Mouse (Mus musculus): ENCODE measurements around the gene Mcfd2.

Gene Mcfd2

DNA sequence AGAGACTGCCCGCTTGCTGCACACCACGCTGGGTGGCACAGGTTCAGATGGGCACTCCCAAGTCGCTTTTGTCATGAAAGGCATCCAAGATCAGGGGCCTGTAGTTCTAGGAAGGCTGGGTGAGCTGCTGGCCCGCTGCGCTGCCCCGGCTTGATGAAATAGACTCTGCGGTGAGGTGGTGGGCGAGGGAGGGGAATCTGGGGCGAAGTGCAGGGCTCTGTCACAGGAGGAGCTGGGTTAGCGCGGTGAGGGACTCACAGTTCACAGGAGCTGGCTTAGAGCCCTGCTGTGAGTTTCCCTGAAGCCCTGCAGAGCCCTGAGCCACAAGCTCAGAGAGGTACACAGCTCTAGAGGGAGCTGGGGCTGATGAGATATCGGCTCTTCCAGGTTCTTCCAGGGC is 22.4 kb upstream of the Mcfd2 start:
- in situ Hi-C loops (cut with MboI, MseI): no loop called here

DNA sequence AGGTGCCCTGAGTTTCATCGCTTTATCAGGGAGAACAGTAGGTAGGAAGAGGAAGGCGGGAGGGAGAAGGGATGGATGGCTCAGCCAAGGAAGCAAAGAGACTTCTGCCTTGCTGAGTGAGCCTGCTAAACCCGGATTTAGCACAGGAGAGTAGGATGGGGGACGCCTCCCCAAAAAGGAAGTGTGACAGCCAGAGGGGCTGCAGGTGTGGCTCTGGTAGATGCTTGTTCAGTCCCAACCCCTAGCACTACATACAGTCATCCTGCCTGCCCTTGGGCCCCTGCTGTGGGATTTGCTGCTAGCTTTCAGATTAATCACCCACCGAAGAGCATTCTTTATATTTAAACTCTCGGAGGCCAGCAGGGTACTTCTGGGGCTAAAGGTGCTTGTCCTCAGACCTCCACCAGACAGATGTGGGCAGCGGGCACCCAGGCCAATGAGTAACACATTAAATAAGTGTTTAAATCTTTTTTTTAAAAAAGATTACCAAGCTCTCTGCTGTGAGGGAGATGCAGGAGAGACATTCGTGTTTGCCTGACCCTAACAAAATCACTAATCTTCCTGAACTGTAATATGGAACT is 21.6 kb upstream of the Mcfd2 start:
- in situ Hi-C loops (cut with MboI, MseI): no loop called here

DNA sequence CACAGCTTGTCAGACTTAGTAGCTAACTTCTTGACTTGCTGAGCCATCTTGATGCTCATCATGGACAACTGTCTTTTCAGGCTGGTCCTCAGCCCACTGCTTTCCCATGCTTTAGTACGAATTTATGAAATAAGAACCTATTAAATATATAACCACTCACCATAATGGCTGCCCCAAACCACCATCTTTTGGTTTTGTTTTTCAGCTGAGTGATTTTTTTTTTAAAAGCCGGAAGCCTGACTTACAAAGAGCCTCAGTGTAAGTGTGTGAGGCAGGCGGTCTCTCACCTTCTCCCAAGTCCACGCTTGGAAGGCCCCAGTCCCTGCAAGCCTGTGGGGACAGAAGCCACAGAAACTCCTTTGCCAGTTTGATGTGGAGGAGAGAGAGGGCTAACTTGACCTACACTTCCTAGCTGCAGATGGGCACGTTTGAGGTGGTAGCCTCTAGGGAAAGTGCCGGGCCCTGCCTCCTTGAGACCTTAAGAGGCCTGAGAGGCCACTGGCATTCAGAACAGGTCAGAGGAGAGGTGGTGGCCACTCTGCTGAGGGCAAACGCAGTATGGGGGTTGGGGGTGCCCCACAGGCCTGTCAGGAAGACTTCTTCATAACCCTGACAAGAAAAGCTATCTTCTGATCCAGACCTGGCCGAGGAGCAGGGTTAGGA is 20.9 kb upstream of the Mcfd2 start:
- in situ Hi-C loops (cut with MboI, MseI): no loop called here

DNA sequence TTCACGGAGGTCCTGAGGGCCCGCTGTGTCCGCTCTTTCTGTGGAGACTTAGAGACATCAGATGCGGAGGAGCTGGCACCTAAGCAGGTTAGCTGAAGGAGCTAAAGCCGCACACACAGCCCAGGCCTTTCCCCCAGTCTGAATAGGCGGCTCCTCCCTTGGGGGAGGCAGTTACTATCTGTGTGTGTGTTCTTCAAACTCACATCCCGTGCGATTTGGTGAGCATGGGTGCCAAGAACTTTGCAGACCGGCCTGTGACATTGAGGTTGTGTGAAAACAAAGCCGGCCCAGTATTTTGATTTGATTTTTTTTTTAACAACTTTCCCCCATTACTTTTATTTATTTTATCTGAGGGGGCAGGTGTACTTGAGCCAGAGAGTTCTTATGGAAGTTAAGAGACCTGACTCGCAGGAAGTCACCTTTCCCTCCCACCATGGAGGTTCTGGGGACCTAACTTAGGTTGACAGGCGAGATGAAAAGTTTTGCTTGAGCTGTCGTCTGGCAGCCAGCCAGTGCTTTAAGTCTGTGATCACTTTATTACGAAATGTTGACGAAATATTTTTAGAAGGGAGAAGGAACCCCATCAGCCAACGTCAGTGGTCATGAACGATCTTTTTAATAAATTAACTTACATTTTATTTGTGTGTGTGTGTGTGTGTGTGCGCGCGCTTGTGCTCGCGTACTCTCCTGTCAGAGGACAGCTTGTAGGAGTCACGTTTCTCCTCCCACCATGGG is 20.2 kb upstream of the Mcfd2 start:
- in situ Hi-C loops (cut with MboI, MseI): no loop called here

DNA sequence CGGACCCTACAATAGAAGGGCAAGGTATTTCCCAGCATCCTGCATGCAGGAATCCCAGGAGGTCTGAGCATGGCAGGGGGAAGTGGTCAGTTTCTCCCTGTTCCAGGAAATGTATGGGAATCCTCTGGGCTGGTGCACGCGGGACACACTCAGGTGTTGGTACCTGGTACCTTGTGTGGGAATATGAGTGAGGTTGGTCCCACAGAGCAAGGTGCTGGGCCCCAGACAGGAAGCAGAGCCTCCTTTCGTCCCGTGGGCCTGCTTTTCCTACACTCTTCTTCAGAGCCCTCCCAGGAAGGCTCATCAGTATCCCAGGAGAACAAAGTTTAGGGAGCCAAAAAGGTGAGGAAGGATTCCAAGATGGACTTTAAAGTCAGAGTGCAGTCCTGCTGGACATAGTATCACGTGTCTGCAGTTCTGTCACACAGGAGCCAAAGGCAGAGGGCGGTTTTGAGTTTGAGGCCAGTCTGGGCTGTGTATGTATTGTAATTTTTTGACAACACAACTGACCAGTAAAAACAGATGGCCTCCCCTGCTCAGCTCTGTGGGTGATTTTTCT is 18.8 kb upstream of the Mcfd2 start:
- in situ Hi-C loops (cut with MboI, MseI): no loop called here

DNA sequence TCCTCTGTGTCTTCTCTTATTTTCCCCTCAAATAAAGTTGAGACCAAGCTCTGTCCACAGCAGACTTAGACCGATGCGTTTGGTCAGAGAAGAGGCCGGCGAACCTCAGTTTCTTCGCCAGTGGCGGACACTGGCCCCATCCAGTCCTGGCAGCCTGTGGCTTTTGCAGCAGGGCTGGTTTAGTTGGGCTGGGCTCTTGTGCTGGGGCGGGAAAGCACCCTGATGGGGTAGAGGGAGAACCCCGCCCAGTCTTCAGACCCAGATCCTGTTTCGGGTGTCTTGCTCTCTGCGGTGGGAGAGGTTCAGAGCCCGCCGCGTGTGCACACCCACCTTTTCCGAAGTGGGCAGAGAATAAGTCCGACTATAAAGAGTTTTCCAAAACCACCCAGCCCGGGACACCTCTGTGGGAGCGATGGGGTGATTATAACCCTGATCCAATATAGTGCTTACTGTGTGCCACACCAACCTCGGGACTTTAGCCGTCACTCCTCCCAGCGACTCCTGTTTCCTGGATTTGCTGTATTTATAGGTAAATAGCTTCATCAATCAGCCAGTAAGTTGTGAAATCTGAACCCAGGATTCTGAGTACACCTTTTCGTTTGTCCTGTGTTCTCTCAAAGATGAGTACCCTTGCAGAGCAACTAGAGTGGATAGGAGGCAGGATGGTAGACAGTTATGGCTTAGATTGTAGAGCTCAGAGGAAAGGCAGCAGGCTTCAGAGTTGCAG is 18.2 kb upstream of the Mcfd2 start:
- in situ Hi-C loops (cut with MboI, MseI): no loop called here

DNA sequence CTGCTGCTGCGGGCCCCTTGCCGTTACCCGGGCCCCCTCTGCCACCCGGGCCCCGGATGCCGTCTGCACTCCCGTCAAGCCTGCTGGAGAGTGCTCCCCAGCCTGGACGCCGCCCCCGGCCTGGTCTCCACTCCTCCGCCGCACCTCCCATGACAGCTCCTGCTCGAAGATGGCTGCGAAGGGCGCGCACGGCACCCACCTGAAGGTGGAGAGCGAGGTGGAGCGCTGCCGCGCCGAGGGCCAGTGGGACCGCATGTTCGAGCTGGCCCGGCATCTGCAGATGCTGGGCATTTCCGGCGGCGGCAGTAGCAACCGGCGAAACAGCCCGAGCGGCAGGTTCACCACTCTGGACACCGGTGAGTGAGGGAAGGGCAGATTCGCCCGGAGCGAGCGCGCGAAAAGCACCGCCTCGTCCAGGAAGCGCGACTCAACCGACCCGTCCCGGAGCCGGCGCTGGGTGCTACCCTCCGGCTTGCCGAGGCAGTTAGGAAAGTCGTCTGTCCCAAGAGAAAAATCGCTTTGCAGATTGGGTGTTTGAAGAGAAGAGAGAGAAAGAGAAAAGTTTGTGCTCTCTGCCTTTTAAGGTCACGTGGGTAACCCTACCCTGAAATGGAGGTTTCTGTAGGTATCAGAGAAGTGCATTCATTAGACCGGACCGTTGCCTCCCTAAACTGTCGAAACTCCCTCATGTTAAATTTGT is 17.5 kb upstream of the Mcfd2 start:
- in situ Hi-C loops (cut with MboI, MseI): no loop called here

DNA sequence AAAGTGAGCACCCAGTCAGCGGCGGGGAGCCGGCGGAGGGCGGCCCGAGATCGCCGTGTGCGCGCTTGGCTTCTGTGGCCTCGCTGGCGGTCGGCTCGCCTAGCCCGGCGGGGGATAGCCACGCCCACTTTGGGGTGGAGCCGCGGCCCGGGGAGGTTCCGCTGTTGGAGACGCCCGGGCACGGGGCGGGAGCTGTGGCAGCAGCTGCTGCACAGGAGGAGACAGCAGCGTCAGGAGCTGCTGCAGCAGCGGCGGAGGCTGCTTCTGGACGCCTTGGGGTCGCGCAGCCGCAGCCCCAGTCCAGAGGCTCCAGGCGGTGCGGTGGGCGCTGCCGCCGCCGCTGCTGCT is 16.9 kb upstream of the Mcfd2 start, which contains the start of gene Ttc7:
Gene Ttc7, plus strand, starts transcription at position 181 of the 348 bp plus-strand sequence.
- in situ Hi-C loops (cut with MboI, MseI): no loop called here

DNA sequence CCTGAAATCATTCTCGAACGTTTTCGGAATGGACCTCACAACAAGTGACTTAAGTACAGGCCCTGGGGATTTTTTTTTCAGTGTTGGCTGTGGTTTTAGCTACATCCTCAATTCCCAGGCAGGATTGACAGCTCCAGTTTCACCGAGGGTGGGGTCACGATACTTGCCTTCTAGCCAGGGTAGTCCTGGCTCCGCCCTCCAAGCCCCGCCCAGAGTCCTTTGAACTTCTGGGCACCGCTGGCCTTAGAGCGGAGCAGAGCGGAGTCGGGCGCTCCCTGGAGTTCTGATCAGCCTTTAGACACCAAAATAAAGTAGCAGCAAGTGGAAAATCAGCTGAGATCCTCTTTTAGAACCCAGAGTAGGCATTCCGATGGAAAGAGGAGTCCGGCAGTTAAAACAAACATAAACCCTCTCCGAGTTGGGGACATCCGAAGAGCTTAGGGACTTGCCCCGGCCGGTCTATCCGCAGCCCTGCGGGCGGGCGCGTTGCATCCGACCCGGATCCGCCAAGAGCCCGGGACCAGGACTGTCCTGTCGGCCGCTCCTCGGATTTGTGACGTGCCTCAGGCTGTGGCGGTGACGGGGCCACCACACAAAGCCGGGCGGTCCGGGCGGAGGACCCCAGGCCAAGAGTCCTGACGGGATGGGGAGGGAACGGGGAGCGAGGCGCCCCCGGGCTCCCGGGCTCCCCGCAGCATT is 16.4 kb upstream of the Mcfd2 start:
- in situ Hi-C loops (cut with MboI, MseI): no loop called here

DNA sequence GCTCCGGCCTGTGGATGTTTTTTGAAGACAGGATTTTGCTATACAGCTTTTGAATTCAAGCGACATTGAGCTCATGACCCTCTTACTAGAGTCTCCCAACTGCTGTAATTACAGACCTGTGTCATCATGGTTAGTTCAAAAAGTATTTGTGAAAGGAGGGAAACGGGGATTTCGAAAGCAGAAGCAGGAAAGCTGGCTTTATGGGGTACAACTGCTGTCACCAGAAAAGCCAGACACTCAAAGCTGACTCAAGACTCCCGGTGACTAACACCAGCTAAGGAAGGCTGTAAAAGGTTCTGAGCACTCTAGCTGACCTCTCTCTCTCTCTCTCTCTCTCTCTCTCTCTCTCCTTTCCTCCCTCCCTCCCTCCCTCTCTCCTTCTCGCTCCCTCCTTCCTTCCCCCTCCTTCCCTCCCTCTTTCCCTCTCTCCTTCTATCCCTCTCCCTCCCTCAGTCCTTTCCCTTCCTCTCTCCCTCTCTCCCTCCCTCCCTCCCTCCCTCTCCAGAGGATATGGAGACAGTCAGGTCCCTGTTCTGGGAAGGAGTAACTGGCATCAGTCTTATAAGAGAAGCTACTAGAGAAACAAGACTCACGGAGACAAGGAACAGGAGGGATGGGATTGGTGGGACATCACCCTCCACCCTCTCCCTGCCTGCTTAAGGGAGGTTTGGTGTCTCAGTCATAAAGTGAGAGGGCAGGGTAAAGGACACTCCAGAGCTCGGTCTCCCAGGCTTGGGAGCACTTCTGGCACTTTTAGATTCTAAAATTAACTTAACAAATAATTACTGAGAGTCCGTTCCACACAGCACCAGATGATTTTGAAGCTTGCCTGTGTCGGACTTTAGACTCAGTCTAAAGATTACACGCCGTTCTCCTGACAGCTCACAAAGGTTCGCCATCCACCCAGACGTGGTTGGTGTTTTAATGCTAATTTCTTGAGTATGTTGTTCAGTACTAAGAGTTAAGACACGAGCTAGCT is 9.9 kb upstream of the Mcfd2 start:
- in situ Hi-C loops (cut with MboI, MseI): no loop called here

DNA sequence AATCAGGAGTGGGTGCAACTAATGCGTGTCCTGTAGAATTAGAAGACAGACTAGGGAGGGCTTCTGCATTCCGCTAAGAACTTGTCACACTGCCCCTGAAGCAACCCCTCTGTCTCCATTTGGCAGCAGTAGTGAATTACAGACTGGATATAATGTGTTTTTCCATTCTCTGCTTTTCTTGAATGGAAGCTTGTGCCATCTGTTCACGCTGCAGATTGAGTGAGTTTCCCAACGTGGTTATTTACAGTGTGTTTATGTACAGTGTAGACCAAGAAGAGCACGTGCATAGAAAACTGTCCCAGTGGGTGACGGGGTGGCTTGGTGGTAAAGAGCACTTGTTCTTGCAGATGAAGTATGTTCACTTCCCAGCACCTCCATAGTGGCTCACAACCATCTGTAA is 3.7 kb upstream of the Mcfd2 start:
- in situ Hi-C loops (cut with MboI, MseI): no loop called here

DNA sequence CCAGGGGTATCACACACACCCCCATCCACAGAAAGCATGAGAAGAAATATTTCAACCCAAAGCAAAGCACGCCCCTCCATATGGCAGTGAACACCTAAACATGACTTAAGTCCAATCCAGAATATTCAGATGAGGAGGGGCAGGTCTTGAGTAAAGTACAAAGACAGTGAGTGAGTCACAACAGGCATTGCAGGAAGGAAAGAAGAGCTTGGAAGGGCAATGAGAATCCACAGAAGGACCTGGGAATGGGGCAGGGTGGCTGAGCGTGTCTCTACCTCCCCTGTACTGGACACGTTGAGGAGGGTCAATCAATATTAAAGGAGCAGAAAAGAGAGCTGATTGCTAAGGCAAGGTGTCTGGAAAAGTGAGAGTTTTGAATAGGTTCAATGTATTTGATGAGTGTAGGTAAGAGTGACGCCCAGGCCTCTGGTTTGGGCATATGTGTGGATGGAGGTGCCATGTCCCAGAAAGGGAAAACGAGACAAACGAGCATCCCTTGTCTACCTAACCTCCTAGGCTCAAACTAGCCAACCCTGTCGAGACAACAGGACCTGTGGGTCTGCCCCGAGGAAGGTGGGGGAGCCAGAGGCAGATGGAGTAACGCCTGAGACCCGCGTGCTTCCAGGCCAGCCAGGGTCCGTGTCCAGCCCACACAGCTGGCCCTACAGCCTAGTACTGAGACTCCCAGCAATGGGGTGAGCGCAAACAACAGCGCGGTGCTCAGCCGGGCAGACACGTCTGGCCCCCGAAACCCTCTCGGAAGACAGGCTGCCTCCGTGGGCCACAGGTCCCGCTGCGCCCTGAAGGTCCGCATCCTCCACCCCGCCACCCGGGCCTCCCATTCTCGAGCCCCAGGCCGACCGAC is 576 bp downstream of the Mcfd2 start:
- in situ Hi-C loops (cut with MboI, MseI): no loop called here

DNA sequence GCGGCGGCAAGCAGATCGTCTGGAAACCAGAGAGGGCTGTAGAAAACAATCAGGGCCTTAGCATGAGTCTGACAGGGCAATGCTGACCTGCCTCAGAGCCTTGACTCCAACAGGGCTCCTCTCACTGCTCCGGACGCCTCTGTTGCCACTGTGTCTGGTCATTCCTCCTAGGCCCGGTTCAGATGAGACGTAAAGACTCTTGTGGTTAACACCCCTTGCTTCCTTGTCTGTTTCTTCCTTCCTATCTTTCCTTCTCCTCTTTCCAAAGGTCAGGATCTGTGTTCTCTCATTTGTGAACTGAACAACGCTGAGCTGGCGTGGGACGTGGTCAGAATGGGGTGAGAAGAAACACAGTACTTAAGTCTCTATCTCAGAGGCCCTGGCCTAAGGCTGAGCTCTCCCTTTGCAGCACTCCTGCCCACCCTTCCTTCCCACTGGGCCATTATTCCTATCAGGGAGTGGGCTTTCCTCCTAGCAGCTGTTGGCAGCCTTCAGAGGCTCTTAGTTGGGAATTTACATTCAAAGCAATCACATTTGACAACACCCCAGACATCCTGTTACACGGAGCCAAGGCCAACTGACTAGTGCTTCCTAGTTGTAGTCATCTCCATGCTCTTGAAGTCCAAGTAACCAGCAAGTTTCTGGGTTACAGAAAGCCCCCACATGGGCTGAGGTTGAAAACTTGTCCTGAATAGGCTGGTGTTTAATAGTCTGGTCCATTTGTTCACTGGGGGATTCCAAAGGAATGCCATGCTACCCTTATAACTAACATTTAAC is 1.5 kb downstream of the Mcfd2 start:
- in situ Hi-C loops (cut with MboI, MseI): no loop called here

DNA sequence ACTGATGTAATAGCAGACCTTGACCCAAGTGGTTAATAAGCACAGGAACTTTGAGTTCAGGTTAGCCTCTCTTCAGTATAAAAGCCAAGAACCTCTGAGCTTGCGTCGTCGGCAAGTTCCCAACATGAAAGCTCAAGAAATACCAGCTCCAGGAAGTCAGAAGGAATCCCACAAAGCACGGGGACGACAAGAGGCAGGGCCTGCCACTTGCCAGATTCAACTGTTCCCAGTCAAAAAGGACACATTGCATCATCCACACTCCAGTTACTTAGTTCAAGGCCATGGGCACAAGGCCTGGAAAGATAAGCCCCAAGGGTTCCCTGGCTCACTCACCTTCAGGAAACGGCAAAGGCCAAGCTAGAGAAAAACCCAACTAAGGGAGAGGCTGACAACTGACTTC is 2.3 kb downstream of the Mcfd2 start:
- in situ Hi-C loops (cut with MboI, MseI): no loop called here

DNA sequence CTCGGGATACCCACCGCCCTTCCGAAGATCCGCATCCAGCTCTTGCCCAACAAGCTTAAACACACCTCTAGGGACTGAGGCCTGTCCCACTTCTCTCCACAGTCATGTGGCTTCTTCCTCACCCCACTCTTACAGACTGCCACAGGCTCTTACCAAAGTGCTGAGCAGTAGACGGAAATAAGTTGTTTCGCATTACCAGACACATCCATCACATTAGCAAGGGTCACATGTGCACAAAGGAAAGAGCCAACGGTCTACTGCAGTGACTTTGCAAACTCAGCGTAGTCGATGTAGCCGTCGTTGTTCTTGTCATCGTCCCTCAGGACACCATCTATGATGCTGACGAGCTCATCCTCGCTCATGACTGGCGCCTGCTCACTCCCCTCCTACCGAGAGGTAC is 10.1 kb downstream of the Mcfd2 start:
- in situ Hi-C loops (cut with MboI, MseI): no loop called here

DNA sequence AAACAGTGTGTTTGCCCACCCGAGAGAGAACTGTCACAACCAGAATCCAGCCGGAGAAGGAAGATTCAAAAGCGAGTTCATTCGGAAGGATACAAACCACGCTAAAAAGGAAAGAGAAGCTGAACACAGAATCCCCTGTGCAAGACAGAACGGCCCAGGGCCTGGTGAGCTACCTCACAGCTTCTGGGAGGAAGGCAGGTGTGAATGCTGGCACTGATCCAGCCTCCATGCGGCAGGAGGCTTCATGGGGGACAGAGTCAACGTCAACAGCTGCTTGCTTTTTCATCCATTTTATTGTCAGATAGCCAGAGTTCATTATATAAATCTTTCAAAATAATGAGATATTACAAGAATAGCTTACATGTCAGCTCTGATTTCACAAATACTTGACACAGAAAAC is 11.4 kb downstream of the Mcfd2 start:
- in situ Hi-C loops (cut with MboI, MseI): loop anchor here (5.0 kb wide), 1 partner anchor 337 kb away; the partner anchor contains the start of gene Tmem247

DNA sequence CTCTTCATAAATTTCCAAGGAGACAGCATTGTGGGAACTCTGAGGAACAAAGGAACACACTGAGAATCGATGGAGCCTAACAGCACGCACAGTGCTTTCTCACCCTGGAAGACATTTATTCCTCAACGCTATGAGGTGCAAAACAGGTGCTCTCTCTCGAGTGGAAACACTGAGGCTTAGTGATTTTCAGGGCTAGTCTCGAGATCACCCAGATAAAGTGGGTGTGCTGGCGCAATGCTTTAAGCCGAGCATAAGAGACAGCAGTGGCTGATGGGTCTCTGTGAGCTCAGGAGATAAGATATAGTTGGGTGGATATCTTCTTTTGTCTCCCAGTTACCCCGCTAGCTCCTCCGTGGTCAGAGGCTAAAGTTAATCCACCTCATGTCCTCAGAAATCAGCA is 19.6 kb downstream of the Mcfd2 start:
- in situ Hi-C loops (cut with MboI, MseI): loop anchor here (5.0 kb wide), 1 partner anchor 194 kb away; no protein-coding TSS in a partner anchor

DNA sequence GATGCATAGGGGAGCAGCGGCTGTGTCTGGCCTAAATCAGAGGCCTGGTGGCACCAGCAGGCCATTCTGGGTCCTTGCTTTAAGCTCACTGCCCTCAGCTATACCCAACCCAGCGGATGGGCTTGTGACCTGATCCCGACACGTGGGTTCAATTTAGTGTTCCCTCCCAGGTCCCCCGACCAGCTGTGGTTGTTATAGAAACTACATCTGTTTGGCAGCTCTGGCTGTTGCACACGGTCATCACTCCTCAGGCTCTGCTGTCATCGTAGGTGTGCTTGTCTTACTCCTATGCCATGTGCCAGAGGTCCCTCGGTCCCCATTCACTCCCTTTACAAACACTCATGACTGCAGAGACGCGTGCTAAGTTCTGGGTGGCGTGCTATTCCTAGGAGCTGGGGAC is 27.9 kb downstream of the Mcfd2 start:
- in situ Hi-C loops (cut with MboI, MseI): loop anchor here (5.0 kb wide), 1 partner anchor 61 kb away; no protein-coding TSS in a partner anchor
